Mouse (Mus musculus): ENCODE data around the gene Pknox2. TPM values are rescaled to one million over a fixed set of nuclear protein-coding genes. Genes with fewer than 3 reads are reported as not detected.

Gene Pknox2
- polyA plus RNA-seq, 1 experiment = 58.9 TPM

DNA sequence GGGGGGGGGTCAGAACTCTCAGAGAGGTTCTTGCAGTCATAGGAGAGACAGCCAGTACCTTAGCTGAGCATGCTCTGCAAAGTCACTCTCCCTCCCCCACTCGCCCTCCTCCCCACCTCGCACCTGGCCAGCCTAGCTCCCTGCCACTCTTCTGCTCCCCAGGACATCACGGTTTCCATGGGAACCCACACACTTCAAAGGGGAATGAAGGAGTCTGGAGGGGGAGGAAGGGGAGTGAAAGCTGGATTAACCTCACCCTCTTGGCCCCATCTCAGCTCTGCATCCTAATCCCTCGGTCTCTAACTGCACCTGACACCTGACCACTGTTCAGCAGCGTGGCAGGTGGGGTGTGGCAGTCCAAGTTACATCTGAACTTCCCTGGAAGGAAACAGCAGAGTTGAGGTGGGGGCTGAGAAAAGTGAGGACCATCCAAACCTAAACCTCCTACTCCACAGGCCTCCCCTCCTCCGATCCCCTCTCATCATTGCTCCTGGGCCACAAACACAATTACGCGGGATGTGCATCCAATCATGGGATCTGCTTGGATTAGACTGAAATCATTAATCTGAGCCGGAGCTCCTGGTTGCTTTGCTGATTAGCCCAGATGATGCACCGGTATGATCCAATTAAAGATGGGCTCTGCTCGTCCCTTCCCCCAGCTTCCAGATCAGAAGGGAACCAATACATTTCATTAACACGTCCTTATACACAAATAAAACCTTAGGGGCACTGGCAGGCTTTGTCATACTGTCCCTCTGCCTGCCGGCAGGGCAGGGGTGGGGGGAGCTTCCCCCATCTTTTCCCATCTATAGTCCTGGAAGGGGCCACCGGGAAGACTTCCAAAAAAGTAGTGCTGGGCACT lies 196.7 kb downstream of the Pknox2 start:
- no peak for DNase-seq (ENCODE audit: extremely low spot score in 1 of 2, low spot score in 1 of 2)

DNA sequence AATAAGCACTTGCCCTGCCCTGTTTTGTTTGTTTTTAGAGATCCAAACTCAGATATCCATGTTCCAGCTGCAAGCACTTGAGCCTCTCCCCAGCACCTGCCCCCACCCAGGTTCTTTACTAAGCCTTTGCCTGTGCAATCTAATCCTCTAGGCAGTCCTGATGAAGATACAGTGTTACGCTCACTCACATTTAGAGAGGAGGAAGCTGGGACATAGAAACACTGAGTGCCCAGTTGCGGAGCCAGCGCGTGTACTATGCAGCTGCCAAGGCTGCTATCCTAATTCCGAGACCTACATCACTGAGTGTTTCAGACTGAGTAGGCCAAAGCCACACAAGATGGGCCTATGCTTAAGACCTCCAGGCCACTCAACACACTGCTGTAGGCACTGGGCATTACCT lies 199.0 kb downstream of the Pknox2 start:
- DNase-seq (ENCODE audit: extremely low spot score in 1 of 2, low spot score in 1 of 2) = no peak

DNA sequence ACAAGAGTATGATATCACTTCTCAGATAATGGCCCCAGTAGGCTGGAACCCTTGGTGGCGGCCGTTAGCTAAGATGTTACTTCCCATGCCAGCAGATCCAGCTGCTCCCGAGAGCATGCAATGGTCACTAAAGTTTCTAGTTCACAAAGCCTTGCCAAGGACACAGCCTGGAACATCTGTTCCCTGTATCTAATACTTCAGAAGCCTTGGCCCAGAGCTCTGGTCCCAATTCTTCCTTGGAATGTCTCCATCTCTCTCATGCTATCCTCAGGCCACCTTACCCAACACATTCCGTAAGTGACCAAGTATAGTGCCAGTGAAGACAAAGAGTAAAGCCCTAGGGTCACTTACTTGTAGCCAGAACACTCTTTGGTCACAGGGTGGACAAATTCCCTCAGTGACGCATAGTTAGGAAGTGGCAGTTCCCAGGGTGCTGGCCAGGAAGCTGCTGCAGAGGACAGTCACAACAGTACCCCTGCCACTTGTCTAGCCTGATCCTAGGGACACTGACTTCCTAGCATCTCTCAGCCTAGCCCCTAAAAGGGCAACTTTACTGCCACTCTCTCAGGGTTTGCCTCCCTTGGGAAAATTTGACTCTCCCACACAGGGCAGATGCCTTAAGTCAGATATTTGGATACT lies 200.0 kb downstream of the Pknox2 start:
- DNase-seq (ENCODE audit: extremely low spot score in 1 of 2, low spot score in 1 of 2) = no peak

DNA sequence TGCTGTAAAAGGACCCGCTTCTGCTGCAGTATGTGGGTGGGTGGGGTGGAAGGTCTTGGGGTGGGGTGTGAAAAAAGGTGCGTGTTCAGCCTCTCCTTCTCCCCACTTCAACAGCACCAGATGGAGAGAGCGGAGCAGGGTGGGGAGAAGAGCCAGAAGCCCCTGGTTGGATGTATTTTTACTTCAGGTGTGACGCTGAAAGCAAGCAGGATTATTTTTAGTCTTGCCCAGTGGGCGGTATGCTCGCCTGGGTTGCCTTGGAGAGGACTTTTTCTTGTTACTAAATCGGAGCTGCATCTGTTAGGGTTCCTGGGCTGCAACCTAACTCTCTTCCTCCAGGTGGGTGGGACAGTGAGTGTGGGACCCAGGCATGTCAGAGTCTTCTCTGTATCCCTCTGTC lies 202.4 kb downstream of the Pknox2 start:
- peak; percentile 94 to 95 for DNase-seq (ENCODE audit: extremely low spot score in 1 of 2, low spot score in 1 of 2)

DNA sequence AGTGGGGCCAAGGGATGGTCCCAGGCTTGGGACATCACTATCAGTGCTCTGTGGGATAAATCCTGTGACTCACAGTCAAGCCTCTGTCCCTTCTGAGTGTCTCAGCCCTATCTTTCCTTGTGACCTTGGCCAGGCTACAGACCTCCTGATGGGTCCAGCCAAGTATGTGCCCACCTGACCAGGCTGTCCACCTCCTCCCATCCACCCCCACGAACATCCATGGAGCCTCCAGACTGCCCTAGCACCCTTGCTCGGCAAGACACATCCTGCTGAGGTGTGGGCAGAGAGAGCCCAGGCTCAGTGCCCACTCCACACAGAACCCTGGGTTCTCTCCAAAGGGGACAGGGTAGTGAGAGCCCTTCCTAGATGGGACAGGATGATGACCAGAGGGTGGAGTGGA lies 204.6 kb downstream of the Pknox2 start:
- DNase-seq (ENCODE audit: extremely low spot score in 1 of 2, low spot score in 1 of 2) = no peak

DNA sequence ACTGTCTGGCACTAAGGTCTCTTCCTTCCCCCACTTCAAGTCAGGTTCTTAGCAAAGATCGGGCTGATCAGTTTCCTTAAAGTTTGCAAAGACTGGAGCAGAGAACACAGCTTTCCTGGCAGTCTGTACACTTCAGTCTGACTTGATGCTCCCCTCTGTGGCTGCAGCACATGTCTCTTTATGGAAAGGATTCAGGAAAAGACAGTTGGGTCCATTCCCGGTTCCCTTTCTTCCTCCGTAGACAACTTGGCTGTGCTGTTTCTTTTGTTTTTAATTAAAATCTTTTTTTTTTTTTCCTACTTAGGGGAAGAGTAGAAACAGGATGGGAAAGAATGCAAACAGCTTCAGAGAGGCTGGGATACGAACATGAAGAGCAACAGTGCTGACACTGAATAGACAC lies 205.1 kb downstream of the Pknox2 start:
- DNase-seq (ENCODE audit: extremely low spot score in 1 of 2, low spot score in 1 of 2) = no peak

DNA sequence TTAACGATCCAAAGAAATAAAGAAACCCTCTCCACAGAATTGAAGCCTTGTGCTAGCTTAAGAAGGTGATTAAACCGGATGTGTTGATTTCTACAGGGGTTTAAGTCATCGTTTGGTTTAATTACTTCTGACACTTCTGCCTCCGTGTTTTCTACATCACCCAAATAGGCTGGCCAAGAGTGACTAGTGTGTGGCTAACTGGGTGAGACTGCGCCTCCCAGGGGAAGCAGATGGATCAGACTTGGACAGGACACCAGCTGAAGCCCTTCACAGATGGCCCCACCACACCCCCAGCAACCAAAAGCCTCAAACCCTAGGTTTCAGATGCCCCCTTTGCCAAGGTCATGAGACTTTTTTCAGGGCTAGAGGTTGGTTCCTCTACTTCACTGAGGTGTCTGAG lies 205.6 kb downstream of the Pknox2 start:
- no peak for DNase-seq (ENCODE audit: extremely low spot score in 1 of 2, low spot score in 1 of 2)

DNA sequence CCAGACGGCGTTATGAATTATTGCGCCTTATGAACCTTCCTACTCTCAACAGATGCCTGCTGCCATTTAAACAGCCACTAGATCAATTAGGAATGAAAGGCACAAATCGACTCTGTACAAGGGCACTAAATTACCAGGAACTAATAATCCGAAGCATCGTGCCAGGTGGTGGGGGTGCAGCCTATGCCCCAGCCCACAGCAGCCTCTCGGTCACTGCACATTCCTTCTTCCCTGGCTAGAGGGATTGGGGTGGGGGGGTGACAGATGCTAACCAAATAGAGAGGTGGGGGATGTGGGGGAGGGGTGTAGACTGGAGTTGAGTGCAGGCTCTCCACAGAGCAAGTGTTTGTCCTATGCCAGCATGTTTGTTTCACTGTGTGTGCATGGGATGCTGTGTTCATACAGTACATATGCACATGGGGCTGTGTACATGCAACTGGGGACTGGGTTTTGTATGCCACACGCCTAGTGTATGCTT lies 208.6 kb downstream of the Pknox2 start:
- DNase-seq (ENCODE audit: extremely low spot score in 1 of 2, low spot score in 1 of 2) = no peak

DNA sequence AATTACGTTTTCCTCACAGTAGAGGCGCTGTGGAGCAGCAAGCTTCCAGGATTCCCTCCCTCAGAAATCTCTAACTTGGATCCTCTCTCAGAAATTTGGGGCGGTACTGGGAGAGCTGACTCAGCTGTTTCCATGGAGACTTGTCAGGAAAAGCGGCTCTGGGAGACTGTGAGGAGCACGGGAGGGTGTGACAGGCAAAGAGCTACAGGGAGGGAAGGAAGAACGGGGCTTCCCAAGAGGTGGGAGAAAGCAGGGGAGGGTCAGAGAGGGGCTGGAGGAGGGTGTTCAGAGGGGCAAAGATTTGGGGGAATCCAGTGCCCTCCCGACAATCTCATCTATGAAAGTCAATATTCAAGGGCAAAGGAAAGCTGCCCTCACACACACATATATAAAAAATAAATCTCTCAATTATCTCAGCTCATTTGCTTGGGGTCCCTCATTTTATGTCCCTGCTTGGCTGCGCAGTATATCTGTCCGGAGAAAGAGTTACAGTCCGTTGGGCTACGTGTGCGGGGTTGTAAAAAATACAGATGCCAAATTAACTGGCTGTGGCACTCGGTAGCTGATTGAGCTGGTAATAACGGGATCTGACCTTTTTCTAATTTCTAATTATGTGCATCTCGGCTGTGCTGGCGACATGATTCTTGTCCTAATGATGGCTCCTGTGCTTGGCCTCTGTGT lies 213.3 kb downstream of the Pknox2 start:
- peak; percentile 83 to 88 for DNase-seq (ENCODE audit: extremely low spot score in 1 of 2, low spot score in 1 of 2)

DNA sequence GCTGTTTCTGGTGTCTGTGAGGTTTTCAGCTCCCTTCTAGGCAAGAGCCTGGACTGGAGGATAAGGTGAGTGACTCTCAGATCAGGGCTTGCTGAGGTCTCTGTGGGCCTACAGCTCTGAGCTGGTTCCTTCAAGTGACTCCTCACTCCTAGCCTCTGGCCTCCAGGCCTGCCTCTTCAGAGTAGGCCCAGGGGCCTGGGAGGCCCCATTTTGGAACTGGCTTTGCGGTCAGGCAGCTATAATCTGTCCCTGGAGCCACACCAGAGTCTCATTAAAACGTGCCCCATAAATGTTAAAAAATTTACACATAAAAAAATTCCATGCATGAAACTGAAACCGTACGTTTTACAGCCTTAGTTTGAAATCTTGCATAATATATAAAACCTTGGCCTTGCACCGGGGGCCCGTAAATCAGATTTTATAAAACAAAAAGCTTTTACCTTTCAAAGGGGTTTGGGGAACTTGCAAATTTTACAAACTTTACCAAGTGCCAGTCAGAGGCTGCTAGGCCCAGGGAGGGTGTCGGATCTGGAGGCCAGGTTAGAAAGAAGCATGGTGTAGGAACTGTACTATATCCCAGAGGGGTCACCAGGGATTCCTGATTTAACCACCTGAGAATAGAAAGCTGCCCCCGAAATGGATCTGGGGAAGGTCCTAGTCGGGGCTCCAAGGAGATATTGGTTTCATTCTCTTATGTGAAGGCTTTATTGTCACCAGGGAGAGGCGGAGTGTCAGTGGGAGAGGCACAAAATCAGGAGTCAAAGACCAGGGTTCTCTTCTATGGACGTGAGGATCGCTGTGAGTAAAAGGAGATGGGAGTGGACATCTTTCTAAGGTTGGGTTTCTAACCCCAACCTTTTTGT lies 214.0 kb downstream of the Pknox2 start:
- DNase-seq (ENCODE audit: extremely low spot score in 1 of 2, low spot score in 1 of 2) = no peak

DNA sequence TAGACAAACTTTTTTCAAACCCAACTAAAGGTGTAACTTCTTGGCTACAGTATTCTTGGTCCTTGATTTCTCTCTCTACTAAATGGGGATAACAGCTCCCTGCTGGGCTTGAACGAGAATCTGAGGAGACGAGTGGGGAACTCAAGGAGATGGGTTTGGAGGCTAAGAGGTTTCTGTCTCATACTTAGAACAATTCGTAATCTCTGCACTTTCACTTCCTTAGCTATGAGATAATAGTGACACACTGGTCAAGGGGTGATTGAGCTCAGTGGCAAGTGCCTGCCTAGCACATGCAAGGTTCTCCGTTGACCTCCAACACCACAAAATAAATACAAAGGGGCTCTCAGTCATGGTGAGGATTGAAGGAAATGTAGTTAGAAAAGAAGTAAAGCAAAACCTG lies 215.6 kb downstream of the Pknox2 start:
- no peak for DNase-seq (ENCODE audit: extremely low spot score in 1 of 2, low spot score in 1 of 2)

DNA sequence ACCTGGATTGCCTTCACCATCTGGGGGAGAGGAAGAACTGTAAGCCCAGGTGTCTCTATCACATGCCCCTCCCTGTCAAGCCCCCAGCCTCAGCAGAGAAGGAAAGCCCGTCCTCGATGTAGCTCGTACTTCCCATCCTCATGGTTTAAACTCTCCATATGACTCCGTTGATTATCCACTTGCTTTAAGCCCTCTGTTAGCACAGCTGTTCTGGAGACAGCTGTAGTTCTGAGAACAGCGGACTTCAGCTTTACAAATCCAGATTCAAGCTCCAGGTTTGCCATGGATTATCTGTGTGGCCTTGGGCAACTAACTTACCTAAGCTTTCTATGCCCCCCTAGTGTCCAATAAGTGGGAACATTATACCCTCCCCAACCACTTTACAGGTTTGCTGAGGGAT lies 223.5 kb downstream of the Pknox2 start:
- DNase-seq (ENCODE audit: extremely low spot score in 1 of 2, low spot score in 1 of 2) = no peak

DNA sequence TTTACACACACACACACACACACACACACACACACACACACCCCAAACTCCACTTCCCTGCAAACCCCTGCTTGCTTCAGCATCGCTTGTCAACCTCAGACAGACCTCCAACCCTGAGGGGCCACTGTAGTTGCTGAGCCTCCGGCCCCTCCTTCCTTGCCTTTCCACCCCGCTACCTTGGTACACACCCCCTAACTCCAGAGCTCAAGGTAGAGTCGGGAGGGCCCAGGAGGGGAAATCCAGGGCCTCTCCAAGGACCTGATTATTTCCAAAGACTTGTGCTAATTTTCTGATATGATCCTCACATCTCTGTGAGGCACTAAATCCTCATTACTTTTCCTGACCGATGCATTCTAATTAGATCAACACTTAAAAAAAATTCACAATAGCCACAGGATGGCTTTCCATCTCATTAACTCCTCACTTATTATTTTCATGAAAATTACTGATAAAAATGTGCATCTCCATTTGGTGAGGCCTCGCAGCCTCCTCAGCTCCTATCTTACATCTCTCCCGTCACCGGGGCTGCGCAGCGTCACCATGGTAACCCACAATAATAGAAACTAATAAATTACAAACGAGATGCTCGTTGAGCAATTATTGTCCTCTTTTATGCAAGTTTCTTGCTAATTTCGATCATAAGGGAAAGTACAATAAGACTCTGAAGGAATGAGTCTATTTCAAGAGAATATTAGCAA lies 225.3 kb downstream of the Pknox2 start:
- peak; percentile 52 to 71 for DNase-seq (ENCODE audit: extremely low spot score in 1 of 2, low spot score in 1 of 2)

DNA sequence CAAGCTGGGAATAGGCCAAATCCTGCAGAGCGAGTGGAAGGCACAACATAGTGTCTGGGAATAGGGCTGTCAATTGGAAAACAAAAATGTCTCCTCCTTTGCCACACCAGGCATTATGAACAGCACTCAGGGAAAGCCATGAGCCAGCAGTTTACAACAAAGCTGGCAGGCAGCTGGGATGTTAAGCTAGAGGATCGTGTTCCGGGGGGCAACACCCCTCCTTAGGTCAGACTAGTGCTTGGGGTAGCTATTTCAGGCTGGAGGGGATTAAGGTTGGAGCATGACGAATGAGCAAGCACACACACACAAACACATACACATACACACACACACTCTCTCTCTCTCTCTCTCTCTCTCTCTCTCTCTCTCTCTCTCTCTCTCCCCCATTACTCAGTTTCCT lies 227.7 kb downstream of the Pknox2 start:
- DNase-seq (ENCODE audit: extremely low spot score in 1 of 2, low spot score in 1 of 2) = no peak

DNA sequence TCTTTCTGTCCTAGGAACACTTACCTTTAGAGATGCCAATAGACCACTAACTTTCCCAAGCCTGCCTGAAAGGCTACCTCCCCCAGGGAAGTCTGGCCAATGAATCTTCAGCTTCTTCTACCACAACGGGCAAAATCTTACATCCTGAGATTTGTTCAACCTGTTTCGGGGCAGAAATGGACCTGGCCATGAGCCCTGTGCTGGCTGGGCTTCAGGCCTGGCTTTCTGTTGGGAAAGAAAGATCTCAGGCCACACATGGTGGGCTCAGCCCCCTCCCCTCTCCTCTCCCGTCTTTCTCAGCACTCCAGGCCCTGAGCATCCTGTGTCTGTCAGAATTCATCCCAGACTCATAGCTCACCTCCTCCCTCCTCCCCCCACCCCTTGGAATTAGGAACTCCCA lies 228.6 kb downstream of the Pknox2 start:
- no peak for DNase-seq (ENCODE audit: extremely low spot score in 1 of 2, low spot score in 1 of 2)

DNA sequence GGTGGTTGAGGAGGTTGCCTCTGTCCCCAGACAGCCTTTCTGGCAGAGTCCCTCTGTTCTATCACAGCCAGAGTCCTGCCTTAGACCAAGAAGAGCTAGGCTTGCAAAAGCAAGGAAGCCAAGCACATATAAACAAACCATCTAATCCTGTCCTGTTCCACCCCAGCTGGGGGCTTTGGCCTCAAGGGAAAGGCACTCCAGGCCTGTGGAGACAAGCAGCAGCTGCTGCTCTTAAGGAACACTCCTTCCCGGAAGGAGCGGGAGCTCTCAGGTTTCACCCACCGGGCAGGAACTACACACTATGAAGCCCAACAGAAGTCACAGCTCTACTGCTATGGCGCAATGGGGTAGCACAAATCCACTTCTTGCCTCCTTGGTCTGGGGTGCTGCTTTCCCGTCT lies 230.3 kb downstream of the Pknox2 start:
- DNase-seq (ENCODE audit: extremely low spot score in 1 of 2, low spot score in 1 of 2) = no peak

DNA sequence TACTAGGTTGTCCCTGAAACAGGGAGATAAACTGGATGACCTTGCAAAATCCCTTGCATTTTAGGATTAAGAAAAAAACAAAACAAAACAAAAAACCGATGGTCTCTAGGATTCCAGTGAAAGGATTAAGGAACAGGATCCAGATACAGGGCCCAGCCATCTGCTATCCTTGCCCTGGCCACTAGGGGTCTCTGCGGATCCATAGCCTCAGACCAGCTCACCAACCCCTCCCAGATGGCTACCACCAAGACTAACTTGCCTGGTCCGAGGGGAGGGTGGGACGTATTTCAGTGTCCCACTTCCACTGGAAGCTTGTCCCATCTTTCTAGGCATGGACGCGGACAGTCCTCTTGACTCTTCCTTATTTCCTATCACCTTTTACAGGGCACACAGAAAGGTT lies 230.8 kb downstream of the Pknox2 start:
- peak; percentile 69 to 94 for DNase-seq (ENCODE audit: extremely low spot score in 1 of 2, low spot score in 1 of 2)

DNA sequence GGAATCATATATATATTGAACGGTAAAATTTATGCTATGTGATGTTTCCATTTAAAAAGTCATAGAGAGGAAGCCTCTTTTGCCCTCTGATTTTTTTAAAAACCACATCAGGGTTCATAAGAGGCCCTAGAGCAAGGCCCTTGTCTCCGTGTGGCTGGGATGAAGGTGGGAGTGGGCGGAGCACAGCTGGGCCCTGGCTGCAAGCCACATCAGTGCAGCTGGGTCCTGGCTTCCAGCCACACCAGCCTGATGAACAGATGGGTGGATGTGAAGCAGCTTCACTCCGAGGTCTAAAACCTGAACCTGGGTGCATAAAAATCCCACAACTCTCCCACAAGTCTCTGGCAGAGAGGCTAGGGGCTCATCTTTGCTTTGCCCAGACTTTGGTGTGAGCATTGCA lies 241.8 kb downstream of the Pknox2 start:
- no peak for DNase-seq (ENCODE audit: extremely low spot score in 1 of 2, low spot score in 1 of 2)

DNA sequence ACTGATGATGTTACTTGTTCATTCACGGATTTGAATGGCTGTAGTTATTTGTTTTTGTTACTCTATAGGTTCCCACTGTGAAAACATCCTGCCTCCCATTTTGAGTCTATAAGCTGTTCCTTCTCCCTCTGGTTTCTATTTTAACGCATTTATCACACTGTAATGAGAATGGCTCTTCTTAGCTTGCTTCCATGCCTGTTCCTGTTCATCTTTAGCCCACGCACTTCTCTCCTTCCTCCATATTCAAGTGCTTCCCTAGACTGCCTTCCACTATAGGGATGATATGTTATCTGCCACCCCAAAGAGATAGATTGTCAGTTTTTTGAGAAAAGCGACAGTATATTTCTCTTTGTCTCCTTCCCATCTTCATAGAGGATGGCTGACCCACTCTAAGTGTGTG lies 246.7 kb downstream of the Pknox2 start:
- DNase-seq (ENCODE audit: extremely low spot score in 1 of 2, low spot score in 1 of 2) = peak in 1 of 2 experiments; percentile 52

DNA sequence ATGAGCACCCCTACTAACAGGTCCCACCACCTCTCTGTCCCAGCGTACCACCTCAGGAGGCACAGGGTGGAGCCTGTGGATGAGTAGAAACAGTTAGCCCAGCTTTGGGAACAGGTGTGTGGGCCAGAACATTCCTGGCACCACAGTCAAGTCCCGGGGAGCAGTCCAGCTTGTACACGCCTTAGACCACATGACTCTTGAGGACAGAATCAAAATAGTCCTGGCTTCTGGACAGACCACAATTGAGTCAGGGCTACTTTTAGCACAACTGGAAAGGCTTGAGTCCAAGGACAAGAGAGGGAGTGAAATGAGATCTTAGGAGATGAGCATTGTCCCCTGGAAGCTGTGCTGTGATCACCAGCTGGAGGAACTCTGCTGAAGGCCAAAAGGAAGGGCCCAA lies 248.6 kb downstream of the Pknox2 start:
- DNase-seq (ENCODE audit: extremely low spot score in 1 of 2, low spot score in 1 of 2) = no peak
